Mouse (Mus musculus) T-helper 1 cell (primary cell): ENCODE measurements around the gene 4930402F06Rik.

Source experiments
- in situ Hi-C: fragments of 300-600 bp; cut with MboI, MseI; formaldehyde crosslinking; loops from one replicate; pipeline ENCODE4 v1.15.1; 2025; ENCODE audit warnings: high pct_unique_total_duplicates

4930402F06Rik gene

DNA sequence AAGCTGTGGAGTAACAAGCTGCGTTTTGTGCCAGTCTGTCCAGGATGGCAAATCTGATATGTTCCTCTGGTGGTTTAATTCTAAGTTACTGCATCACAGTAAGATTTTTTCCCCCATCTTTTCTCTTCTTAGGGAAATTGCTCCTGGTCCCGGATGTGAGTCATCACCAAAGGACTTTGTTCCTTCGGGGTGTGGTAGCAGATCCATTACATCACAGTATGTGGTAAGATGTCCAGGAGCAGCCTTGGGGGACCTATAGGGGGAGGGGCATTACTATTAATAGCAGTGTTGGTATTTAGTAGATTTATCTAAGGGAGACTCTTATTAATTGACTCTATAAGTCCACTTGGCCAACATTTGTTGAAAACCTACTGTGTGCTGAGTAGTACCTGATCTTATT is 54.4 kb downstream of the 4930402F06Rik start:
- in situ Hi-C loops: loop anchor here (10.0 kb wide), 1 partner anchor 48 kb away; no protein-coding TSS in a partner anchor

DNA sequence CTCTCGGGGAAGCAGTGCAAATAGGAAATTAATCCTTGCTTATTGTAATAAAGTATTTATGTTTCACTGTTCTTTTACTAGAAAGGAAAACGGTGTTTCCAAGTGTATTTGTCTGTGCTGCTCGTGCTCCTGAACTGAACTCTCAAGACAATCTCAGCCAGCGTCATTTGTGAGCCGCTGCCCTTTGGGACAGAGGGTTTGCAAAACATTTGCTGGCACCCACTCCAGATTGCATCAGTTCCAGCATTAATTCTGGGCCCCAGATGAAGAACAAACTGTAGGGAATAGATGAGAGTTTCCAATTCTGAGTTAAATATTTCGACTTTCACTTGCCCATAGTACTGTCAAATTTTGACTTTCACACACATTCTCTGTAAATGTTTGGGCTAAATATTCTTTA is 58.3 kb downstream of the 4930402F06Rik start:
- in situ Hi-C loops: no loop called here

DNA sequence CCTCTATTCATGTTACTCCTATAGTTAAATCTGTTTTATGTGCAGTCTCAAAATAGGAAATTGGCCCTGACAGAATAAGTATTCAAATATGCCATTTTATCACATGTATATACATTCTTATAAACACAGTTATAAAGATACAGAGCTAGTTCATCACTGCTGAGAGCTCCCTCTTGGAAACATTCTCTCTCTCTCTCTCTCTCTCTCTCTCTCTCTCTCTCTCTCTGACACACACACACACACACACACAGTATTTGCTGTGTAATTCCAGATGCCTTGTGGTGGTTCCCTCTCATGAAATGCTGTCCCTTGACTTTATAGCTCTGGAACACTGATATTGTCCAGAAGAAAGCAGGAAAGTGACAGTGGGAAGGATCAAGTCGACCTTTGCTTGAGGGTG is 58.9 kb downstream of the 4930402F06Rik start:
- in situ Hi-C loops: no loop called here

DNA sequence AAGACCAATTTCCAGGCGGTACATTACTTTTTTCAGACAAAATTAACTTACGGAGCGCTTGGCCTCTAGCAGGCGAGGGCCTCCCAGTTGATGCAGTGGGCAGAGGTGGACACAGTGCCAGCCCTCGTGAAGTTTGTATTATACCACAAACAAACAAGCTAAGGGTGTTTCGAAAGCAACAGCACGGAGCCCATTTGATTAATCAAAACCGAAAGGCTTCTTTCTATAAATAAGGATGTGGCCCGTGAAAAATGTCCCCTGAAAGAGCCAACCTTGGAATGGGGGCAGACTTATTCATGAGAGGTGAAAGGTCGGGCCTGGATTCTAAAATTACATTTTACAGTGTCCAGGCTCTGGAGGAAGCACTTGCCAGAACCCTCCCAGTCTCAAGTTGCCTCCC is 59.6 kb downstream of the 4930402F06Rik start:
- in situ Hi-C loops: no loop called here

DNA sequence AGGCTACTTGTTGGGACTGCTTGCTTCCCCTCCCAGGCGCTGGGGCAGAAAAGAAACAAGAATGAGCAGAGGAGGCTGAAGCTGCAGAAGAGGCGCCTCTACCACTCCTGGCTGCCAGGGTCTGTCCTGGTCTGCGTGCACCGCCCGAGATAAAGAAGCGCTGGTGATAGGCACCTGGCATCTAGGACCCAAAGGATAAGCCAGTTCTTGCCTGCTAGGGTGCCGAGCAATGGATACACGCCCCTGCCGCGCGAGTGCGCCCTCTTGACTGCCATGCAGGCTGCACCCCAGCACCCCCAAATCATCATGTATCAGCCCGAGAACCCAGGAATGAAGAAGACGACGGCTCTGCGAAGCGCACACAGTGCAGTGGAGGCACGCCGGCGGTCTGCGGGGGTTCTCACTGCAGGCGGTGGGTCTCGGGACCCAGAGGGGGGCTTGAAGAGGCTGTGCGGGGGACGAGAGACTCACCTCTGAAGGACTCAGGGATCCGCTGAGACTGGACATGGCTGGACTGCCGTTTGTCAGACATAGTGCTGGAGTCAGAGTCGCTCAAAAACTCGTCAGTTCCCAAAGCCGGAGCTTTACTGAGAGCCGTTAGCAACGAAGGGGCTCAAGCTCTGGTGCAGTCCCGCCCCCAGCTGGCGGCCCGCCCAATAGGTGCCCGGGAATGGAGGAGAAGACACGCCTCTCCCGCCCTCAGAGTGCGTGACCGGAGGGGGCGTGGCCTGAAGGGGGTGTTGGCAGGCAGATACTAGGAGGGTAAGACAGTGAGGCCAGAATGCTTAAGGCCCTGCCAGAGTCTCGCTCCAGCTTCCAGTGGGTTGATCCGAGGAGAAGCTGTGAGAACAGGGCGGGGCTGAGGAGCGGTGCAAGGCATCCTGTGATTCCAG is 60.3 kb downstream of the 4930402F06Rik start, which contains the start of gene Stom:
Gene Stom, minus strand, starts transcription at position 589 of the 893 bp plus-strand sequence.
- in situ Hi-C loops: no loop called here

DNA sequence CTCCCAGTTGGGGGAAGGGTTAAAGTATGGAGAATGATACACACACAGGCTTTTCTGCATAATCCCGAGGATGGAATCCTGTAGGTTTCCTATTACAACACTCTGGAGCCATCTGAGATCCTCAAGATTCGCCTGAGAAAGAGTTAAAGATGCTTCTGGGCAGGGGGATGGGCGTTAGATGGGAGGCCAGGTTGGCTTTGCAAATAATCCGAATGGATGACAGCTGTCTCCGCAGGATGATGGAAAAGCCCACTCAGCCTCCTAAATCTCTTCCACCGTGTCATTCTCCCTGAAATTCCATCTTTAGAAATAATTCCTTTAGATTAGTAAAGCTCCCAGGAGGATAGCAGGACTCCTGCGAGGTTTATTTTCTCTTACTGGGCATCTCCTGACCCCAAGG is 61.4 kb downstream of the 4930402F06Rik start:
- in situ Hi-C loops: no loop called here

DNA sequence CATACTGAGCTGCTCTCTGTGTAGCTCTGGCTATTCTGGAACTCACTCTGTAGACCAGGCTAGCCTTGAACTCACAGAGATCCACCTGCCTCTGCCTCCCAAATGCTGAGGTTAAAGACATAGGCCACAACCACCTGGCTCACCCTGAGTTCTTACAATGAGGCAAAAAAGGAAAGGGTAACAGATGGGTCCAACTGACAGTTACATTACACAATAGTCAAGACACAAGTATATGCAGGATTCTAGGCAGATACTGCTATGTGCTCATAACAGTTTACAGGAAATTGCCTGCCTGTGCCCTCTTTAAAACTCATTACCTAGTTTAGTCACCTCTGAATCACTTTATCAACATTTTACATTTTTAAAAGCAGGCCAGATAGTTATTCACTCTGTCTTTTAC is 63.3 kb downstream of the 4930402F06Rik start:
- in situ Hi-C loops: no loop called here

DNA sequence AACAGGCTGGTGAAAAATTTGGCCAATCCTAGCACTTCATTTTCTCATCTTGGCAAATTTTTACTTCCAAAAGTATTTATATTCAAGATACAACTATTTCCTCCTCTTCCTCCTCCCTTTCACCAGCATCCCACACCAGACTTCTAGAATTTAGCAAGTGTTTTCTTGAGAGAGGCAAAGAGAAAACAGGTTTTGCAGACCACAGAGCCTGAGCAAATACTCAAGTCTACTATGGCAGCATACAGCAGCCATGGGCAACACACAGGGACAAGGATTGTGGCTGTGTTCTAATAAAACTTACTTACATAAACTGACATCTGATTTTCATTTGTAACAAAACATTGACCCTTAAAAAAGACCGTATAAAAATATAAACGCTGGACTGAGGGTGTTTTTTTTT is 65.8 kb downstream of the 4930402F06Rik start:
- in situ Hi-C loops: no loop called here

DNA sequence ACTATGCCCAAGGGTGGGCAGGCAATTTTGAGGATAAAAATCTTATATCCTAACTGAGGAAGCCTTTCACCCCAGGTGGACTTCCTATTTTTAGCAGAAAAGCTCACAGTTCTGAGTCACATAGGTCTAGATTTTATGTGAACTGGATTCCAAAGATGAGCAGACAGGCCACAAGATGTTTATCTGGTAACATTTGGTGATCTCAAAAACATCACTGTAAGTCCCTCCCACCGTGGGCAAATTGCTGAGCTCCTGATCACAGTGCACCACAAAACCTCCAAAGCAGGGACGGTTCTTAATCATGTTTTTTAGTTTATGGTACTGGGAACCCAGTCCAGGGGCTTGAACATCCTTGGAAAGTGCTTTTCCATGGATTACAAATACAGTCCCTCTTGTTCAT is 67.9 kb downstream of the 4930402F06Rik start:
- in situ Hi-C loops: no loop called here

DNA sequence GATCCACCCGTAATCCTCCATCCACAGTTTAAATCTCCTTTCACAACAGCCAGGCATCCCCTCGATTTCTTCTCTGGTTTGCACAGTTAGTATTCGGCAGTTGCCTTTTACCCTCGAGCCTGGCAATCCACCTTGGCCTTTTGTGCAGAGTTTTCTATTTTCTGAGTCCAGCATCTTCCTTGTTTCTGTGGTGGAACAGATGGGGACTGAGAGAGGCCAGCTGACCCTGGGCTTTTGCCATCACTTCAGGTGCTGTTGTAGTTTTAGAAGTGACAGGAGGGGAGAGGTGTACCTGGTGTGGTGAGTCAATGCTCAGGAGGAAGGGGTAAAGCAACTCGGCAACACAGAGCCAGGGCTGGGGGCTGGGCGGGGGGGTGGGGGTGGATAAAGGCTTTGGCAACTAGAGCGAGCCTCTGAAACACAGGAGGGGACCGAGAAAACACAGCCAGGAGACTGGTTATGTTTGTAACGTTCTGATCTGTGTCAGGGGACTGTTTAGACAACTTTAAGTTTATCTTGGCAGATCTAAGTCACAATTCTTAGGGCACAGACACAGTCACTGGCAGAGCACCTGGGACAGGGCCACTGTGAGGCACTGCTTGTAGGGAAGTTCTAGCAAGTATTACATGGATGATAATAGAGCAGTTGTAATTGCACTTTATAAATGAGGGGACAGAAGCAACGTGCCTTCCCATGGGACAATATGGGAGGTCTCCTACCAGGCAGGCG is 68.7 kb downstream of the 4930402F06Rik start:
- in situ Hi-C loops: no loop called here

DNA sequence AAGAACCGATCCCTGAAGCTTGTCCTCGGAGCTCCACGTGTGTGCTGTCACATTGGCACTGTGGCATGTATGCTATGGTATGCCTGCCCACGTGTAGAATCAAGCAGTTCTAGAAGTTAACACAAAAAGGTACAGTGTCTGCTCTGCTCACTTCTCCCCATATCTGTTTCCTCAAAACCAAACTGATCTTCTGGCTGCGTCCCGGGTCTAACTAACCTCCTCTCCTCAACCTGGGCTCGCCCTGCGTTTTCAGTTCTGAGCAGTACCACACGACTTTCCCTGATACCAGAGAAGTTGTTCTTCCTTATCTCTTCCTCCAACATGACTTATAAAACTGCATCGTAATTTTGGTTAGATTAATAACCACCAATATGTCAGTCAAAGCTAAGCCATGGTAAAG is 69.4 kb downstream of the 4930402F06Rik start:
- in situ Hi-C loops: no loop called here

DNA sequence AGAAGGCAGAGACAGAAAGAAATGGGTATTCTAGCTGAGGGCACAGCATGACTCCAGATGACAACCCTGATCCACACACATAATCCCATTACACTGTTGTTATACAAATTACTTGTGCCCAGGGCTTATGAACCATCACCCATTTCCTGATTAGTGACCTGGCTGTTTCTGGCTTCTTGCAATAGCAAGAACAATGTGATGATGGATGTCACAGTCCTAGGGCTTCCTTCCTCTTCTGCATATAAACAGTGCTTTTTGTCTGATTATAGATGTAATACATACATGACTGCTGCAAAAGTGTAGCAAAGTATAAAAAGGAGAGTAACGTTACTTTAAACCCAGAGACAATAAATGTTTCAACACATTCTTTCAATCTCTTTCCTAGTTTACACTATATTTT is 70.0 kb downstream of the 4930402F06Rik start:
- in situ Hi-C loops: no loop called here

DNA sequence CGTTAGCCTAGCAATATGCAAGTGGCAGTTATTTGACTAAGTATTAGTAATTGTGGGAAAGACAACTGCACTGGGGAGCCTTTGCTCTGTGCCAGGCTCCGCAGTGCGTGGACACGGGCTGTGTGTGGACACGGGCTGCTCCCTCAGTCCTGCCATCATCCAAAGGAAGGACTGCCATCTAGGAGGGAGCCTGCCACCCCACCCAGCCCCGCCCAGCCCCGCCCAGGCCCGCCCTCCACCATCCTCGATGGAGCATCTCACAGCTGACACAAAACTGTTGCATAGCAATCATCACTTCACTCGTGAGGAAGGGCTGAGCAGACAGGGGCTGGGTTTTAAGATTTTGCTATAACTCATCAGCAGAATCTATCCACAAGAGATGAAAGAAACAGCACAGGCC is 71.0 kb downstream of the 4930402F06Rik start:
- in situ Hi-C loops: no loop called here
